Mouse (Mus musculus): ENCODE measurements around the gene Tfcp2.

Gene Tfcp2

GRCm38 (mm10) chr15:100551326-100552307 is at the start of gene Tfcp2:
Gene Tfcp2 (minus strand): TSS chr15:100552008.
- DNase-seq, result peak; percentile 99

DNA sequence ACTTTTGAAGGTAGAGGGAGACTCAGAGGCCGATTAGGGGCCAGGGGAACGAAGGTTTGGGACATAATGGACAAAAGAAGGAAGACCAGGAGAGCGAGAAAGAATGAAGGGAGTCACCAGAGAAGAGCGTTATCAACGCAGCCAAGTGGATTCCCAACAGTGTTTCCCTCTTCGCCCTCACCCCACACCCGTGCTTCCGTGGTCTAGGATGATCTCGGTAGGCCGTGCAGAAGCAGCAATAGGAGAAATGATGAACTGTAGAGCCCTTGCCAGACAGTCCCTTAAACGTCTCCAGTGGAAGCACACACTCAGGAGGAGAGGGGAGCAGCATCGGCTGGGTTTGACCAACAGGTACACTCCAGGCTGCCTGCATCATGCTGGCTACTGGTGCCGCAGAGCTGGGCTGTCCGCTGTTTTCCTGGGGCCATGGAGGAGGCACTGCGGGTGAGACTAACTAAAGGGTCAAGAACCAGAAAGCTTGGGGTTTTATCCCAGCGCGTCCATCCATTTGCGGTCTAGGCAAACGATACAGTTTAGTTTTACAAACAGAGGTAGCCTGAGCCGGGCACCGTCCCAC is 49.0 kb upstream of the Tfcp2 start:
- DNase-seq, result no peak

GRCm38 (mm10) chr15:100600047-100600695 is 48.4 kb upstream of the Tfcp2 start:
- DNase-seq, result peak; percentile 88 to 89

DNA sequence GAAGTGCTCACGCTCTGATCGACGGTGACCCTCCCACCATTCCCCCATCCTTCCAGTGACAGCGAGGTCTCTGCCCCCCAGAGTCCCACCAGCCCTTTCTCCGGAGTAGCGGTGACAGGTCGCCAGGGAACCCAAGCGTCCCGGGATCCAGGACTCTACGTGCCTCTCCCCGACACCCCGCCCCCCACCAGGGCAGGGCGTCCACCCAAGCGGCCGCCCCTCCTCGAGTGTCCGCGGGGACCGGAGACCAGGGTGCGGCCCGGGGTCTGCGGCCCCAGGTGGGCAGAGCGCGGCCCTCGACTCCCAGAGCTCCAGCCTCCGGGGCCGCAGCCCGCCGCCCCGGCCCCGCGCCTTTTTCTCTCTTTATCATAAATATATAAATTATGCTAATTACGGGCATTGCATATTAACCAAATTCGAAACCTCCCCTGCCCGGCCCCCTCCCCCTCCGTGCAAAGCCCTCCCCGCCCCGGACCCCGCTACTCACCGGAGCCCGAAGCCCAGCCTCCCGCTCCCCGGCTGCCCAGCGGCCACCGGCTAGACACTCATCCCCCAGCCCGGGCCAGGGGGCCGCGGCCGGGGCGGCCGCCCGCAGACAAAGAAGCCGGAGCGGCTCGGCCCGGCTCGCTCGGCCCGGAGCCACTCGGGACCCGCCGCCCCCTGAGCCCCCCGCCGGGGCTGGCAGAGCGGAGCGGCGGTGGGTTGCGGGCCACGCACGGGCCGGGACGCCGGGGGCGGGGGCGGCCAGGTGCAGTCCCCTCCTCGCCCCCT is 47.7 kb upstream of the Tfcp2 start, which contains the start of gene Pou6f1:
TSS of gene Pou6f1 (minus strand) at position 709 of the 771 bp plus-strand sequence.
- peak; percentile 71 to 78 for DNase-seq

GRCm38 (mm10) chr15:100598883-100599275 is 47.1 kb upstream of the Tfcp2 start:
- peak; percentile 75 to 79 for DNase-seq

GRCm38 (mm10) chr15:100598287-100598882 is 46.6 kb upstream of the Tfcp2 start:
- DNase-seq, result peak in 1 of 2 experiments; percentile 66

GRCm38 (mm10) chr15:100592817-100593216 is 41.0 kb upstream of the Tfcp2 start:
- DNase-seq, result no peak

GRCm38 (mm10) chr15:100590436-100590835 is 38.6 kb upstream of the Tfcp2 start:
- peak in 1 of 2 experiments; percentile 30 for DNase-seq

GRCm38 (mm10) chr15:100588297-100588696 is 36.5 kb upstream of the Tfcp2 start:
- no peak for DNase-seq

DNA sequence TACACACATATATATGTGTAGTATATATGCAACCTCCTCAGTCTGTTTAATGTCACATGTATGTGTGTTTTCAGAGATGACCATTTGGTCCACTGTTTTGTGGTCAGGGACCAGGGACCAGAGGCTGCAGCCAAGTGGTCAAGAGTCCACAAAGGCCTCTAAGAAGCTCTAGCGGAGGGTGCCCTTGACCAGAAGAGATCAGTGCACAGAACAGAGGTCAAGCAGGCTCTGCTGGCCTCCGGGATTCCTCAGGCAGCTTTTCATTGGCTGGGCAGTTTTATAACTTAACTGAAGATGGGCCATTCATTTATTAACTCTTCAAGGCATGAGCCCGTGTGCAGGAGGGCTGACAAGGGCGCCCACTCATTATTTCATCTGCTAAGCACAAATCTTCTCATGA is 35.4 kb upstream of the Tfcp2 start:
- no peak for DNase-seq

- DNase-seq, result no peak
Measured at GRCm38 (mm10) chr15:100585931-100586330, 34.1 kb upstream of the Tfcp2 start.

DNA sequence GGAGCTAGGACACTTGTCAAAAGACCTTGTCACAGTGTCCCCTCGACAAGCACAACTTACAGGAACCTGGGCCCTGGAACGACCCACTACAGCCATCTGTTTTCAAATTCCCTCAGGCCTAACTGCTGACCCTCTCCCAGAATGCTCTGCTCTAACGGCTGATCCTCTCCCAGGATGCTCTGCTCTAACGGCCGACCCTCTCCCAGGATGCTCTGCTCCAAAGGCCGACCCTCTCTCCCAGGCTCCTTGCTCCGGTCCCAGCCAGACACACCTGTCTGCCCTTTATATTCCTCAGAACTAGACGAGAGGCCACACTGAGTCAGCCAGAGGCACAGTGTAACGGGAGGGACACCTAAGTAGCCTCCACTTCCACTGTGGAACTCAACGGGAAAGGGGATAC is 28.3 kb upstream of the Tfcp2 start:
- DNase-seq, result no peak

GRCm38 (mm10) chr15:100577972-100578371 is 26.2 kb upstream of the Tfcp2 start:
- no peak for DNase-seq

DNA sequence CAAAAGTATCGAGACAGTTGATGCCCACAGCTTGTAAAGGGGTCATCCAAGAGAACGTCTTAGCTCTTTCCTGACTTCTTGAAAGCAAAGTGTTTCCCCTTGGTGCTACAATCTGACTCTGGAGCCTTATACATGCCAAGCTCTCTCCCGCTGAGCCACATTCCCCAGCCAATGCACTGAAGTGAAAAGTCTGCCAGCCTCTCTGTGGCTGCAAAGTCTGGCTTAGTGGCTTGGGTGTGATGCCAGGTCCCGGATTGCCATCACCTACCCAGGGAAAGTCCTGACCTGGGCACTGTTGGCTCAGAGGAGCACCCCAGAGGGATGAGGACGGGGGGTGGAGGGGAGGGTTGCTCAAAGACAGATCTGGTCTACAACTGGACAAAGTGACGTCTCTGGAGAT is 25.0 kb upstream of the Tfcp2 start:
- DNase-seq, result no peak

DNA sequence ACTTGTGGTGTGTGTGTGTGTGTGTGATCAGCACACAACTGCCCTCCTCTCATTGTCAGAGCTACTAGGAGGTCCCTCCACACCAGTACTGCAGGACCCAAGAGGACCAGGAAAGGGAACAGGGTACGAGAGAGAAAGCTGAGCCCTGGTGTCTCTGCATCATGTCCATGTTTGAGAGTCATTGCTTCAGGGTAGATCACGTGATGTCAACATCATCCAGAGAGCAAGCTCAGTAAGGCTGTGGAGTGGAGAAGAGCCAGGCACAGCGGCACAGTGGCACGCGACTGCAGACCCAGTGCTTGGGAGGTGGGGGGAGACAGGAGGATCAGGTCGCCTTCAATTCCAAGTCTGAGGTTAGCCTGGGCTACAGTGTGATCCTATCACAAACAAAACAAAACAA is 24.6 kb upstream of the Tfcp2 start:
- DNase-seq, result no peak

DNA sequence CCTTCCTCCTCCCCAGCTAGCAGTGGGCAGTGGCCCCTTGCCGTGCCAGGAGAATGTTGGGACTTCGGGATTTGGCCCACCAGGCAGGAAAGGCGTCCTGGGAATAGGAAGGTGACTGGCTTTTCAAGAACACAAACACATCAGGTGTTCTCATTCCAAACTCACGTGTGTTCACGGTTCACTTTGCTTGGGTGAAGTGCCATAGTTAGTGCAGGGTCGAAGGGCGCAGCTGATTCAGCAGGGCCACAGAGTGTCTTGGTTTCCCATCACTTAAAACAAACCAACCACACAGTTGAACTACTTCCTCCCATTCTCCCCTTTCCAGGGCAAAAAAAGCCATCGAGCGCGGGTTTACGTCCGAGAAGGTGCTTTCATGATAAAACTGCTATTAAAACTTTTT is 23.6 kb upstream of the Tfcp2 start:
- DNase-seq, result no peak

DNA sequence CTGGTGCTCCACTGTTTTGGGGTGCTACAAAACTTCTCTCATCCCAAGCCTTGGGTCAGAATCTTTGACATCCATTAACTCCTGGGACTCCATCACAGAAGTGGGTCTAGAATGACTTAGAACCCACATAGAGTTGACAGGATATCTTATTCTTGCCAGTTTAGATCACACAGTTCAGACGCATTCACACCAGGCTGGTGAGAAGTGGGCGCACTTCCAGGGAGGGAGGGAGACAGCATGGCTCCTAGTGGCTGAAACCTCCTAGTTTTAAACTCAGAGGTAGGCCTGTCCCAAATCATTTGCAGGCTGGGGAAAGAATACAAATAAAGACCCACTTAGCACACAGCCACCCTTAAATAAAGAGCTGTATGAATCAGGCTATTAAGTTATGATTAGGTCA is 22.6 kb upstream of the Tfcp2 start:
- peak in 1 of 2 experiments; percentile 38 for DNase-seq

GRCm38 (mm10) chr15:100573946-100574345 is 22.1 kb upstream of the Tfcp2 start:
- peak in 1 of 2 experiments; percentile 43 for DNase-seq

DNA sequence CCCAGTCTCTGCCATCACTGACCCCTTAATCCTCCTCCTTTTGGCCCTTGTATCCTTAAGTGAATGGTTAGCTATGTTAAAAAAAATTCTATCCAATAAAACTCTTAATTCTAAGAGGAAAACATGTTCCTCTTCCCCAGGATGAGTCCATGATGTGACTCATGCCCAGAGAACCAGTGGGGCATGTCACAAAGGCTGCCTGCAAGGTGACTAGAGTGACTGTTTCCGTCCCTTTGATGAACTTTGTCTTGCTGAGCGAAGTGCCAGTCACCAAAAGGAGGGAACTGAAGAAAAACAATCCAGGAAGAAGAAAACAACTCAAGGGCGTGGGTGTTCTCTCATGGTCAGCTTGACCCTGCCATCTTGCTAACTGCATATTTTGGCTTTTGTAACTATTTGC is 17.4 kb upstream of the Tfcp2 start:
- DNase-seq, result no peak

DNA sequence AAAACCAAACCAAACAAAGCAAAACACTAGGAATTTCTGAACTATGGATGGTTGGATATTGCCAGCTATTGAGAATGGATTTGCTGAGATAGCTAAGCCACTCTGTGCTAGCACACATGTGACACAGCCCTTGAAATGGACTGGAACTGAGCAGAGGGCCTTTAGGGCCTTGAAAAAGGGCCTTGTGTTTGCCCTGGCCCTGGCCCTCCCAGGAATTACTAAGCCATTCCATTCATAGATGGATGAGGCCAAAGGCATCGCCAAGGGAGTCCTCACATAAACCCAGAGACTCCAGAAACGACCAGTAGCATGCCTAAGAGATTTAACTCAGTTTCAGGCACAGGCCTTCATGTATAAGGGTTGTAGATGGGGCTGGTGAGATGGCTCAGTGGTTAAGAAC is 14.7 kb upstream of the Tfcp2 start:
- DNase-seq, result no peak

DNA sequence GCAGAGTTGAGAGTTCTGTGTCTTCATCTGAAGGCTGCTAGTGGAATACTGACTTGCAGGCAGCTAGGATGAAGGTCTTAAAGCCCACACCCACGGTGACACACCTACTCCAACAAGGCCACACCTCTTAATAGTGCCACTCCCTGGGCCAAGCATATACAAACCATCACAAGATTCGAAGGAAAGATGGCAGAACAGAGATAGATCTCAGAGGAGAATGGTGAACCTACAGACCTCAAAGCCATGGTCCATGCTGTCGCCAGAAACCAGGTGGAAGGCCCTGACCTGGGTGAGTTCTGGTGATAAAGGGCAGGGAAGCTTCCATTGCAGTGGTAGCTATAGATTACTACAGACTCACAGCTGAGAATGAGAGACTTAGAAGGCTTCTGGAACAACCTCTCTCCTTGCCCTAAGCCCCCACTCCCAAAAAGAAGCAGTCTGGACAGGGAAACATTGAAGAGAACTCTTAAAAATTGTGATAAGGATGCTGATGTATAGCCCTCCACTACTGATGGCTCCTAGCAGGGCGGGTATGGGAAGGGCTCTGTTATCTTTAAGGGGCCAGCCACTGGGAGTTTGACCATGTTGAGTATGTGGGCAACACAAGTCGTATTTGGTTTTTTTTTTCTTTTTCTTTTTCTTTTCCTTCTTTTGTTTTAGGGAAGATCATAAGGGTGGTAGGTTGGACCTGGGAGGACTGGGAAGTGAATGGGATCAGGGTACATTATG is 6.1 kb upstream of the Tfcp2 start:
- DNase-seq, result no peak

DNA sequence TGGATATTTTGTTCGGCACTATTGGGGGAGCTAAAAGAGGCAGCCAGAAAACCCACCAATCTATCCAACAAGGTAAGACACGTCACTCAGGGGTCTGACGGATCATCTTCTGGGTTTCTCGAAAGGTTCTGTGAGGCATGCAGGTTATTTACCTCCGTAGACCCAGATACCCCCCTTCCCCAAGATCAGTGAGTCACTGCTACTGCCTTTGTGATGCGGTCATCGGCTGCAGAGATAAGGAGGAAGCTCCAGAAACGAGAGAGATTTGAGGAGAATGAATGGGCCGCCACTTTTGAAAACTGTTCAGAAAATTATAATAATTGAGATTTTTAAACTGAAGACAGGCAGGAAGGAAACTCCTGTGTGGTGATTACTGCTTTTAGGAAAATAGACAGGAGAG is 4.6 kb upstream of the Tfcp2 start:
- no peak for DNase-seq

Data from lung, postnatal 4 days (tissue).